Mouse (Mus musculus): ENCODE measurements around the gene Mast3. TPM values are rescaled to one million over a fixed set of nuclear protein-coding genes. Genes with fewer than 3 reads are reported as not detected.
A peak's percentile ranks its signal among the peaks of the same experiment; 100 is the strongest.

Gene Mast3
- total RNA-seq, 2 experiments from 2014 or later: 12.3 to 14.6 TPM

GRCm38 (mm10) chr8:70763354-70763753 is 41.5 kb downstream of the Mast3 start:
- no peak for DNase-seq (ENCODE audit: low spot score in 2 of 2)

- no peak for DNase-seq (ENCODE audit: low spot score in 2 of 2)
Observed at GRCm38 (mm10) chr8:70762118-70762517, 42.7 kb downstream of the Mast3 start.

GRCm38 (mm10) chr8:70760775-70761406 is 44.0 kb downstream of the Mast3 start, which contains the start of gene Mpv17l2:
Gene Mpv17l2 (minus strand): TSS chr8:70760946.
- peak; percentile 81 to 91 for DNase-seq (ENCODE audit: low spot score in 2 of 2)

GRCm38 (mm10) chr8:70760350-70760749 is 44.5 kb downstream of the Mast3 start:
- DNase-seq (ENCODE audit: low spot score in 2 of 2): no peak

- peak in 1 of 2 experiments; percentile 14 for DNase-seq (ENCODE audit: low spot score in 2 of 2)
Observed at GRCm38 (mm10) chr8:70758616-70759561, 46.0 kb downstream of the Mast3 start.

- peak in 1 of 2 experiments; percentile 7 for DNase-seq (ENCODE audit: low spot score in 2 of 2)
Observed at GRCm38 (mm10) chr8:70758308-70758615, 46.6 kb downstream of the Mast3 start.

GRCm38 (mm10) chr8:70757523-70758307 is 47.1 kb downstream of the Mast3 start:
- DNase-seq (ENCODE audit: low spot score in 2 of 2): peak in 1 of 2 experiments; percentile 24

GRCm38 (mm10) chr8:70756476-70757040 is 48.3 kb downstream of the Mast3 start:
- DNase-seq (ENCODE audit: low spot score in 2 of 2): peak in 1 of 2 experiments; percentile 6

GRCm38 (mm10) chr8:70755661-70756475 is 49.0 kb downstream of the Mast3 start:
- DNase-seq (ENCODE audit: low spot score in 2 of 2): peak in 1 of 2 experiments; percentile 9

- peak; percentile 46 to 72 for DNase-seq (ENCODE audit: low spot score in 2 of 2)
Observed at GRCm38 (mm10) chr8:70754871-70755660, 49.8 kb downstream of the Mast3 start.

GRCm38 (mm10) chr8:70754043-70754870 is 50.6 kb downstream of the Mast3 start, which contains the start of gene Rab3a:
Gene Rab3a (plus strand): TSS chr8:70754679.
- DNase-seq (ENCODE audit: low spot score in 2 of 2): peak; percentile 85 to 93

- peak; percentile 82 to 88 for DNase-seq (ENCODE audit: low spot score in 2 of 2)
Observed at GRCm38 (mm10) chr8:70753151-70753550, 51.7 kb downstream of the Mast3 start.

GRCm38 (mm10) chr8:70752000-70752764 is 52.7 kb downstream of the Mast3 start:
- peak; percentile 66 to 71 for DNase-seq (ENCODE audit: low spot score in 2 of 2)

- no peak for DNase-seq (ENCODE audit: low spot score in 2 of 2)
Observed at GRCm38 (mm10) chr8:70750128-70750680, 54.6 kb downstream of the Mast3 start.

- peak in 1 of 2 experiments; percentile 10 for DNase-seq (ENCODE audit: low spot score in 2 of 2)
Observed at GRCm38 (mm10) chr8:70749097-70749674, 55.7 kb downstream of the Mast3 start.

GRCm38 (mm10) chr8:70748246-70749096 is 56.4 kb downstream of the Mast3 start:
- DNase-seq (ENCODE audit: low spot score in 2 of 2): no peak

Data from gastrocnemius, postnatal 4 days (tissue).